Mouse (Mus musculus): Measurements from ENCODE around the gene Arhgap36. TPM values are rescaled to one million over a fixed set of nuclear protein-coding genes. Genes with fewer than 3 reads are reported as not detected.

The Arhgap36 gene
- 0.41 TPM for polyA plus RNA-seq (2014; fragmentation: Illumina TruSeq; extraction: RNeasy Lipid Tissue Mini Kit (QIAGEN cat#74804); ENCODE audit: low read depth, low replicate concordance)

DNA sequence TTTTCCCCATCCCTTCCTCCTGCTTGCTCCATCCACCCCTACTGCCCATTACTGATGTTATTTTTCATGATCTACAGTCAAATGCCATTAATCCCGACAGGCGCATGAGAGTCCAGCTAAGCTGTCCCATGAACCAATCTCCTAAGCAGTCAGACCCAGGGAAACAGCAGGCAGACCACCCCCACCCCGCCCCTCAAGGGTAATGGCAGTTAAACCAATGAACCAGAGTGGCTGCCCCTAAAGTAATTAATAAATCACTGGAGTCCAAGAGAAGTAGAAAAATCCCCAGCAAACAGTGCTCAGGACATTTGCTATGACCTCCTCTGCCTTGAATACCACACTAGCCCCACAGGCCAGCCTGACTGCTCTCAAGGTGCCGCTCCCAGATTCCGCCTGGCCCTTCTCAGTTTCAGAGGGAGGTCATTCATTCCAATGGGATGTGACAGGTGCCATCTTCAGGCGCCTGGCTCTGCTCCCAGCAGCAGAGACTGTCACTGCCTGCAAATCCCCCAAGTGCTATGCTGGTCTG is at the start of gene Arhgap36:
Gene Arhgap36, plus strand, starts transcription at position 504 of the 529 bp plus-strand sequence.

Other genes starting within 250 kb of the Arhgap36 start
- gene Enox2, start 175.7 kb upstream of the Arhgap36 start, polyA plus RNA-seq (2014; fragmentation: Illumina TruSeq; extraction: RNeasy Lipid Tissue Mini Kit (QIAGEN cat#74804); ENCODE audit: low read depth, low replicate concordance): 25.0 TPM
- not detected for gene Olfr1320, start 208.4 kb downstream of the Arhgap36 start, polyA plus RNA-seq (2014; fragmentation: Illumina TruSeq; extraction: RNeasy Lipid Tissue Mini Kit (QIAGEN cat#74804); ENCODE audit: low read depth, low replicate concordance)